Mouse (Mus musculus) kidney, postnatal 10 days (tissue): ENCODE data around the gene Sgcd.
A peak's percentile ranks its signal among the peaks of the same experiment; 100 is the strongest.
"Not testable (repeated sequence)": the region's sequence is repeated elsewhere in the genome, so short reads cannot be mapped to it uniquely, and the experiment has no call there.

Source experiments
- DNase-seq: peaks from one replicate; pipeline ENCODE4 v3.0.0; 2021; ENCODE audit warnings: mixed read lengths

Gene Sgcd

DNA sequence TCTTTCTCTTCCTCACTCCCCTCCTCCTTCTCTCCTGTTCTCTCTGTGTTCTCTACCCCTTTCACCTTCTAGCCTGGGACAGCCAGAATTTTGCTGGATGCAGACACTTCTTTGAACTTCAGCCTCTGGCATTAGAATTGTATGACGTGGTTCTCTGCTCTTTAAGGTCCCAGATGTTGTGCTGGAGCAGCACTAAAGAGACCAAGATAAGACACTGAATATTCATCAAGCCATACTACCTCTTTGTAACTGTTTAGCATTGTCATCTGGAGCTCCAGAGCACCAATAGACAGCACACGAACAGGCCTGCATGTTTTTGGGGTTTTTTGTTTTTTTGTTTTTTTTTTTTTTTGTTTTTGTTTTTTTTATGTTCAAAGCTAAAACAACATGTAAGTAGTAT lies 541.0 kb downstream of the Sgcd start:
- DNase-seq = no peak

DNA sequence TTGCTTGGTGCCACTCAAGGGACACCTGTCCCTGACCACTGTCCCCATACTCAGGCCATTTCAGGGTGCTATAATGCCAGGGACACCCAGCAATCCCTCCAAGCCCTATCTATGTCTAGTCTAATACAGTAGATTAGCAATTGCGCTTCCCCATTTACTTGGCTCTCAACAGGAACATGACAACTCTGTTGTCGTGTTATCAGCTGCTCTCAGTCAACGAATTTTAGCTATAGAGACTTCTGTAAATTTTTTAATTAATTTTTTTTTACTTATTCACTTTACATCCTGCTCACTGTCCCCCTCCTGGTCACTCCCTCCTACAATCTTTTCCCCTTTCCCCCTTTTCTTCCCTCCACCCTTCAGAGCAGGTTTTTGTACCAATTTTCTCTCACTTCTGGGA lies 542.4 kb downstream of the Sgcd start:
- no peak for DNase-seq

DNA sequence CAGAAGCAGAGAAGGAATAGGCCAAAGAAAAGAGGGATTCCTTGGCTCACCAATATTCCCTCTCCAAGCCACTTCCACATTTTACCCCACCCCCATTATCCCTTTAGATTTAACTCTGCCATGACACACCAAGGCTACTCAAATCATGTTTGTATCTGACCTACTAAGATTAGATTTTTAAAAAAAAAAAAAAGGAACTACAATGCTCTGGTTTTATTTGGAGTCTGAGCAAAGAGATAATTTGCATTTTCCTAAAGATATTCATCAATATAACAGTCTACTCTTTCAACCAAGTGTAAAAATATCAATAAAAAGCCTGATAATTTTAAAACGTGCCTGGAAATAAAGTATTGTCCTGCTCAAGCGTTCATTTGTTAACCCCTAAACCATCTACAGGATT lies 543.1 kb downstream of the Sgcd start:
- no peak for DNase-seq

DNA sequence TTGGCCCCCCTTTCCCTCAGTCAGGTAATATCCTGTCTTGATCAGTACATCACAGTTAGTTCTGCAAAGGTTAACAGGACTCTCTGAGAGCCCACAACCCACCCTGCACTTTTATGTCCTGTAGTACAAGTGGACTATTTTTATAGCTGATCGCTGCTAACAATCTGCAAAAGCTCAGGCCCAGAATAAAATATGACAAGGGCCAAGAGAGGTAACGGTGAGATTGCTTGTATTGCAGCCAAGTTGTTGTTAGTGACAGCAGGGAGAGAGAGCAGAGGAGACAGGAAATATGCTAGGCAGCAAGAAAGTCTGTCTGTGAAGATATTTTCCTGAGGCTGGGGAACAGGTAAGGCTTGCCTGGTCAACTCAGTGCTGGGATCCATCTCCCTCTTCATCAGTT lies 546.5 kb downstream of the Sgcd start:
- DNase-seq = no peak

DNA sequence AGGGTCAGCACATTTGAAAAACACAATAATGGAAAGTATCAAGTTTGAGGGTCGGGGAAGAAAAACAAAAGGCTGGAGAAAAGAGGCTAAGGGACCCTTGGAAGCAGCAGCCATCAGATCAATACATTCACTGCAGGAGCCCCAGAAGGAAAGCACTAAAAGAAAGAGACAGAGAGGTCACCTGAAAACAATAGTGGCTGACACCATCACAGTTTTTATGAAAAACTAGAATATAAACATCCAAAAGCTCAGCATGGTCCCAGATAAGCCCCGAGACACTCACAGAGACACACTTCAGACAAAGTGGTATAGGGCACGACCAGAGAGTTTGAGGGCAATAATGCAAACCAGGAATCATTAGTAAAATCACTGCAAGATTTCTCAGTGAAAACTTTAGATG lies 589.2 kb downstream of the Sgcd start:
- no peak for DNase-seq

DNA sequence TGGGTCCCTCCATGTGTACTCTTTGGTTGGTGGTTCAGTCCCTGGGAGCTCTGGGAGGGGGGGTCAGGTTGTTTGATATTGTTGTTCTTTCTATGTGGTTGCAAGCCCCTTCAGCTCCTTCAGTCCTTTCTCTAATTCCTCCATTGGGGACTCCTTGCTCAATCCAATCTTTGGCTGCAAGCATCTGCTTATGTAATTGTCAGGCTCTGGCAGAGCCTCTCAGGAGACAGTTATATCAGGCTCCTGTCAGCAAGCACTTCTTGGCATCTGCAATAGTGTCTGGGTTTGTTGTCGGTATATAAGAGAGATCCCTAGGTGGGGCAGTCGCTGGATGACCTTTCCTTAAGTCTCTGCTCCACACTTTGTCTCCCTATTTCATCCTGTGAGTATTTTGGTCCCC lies 598.0 kb downstream of the Sgcd start:
- DNase-seq = not testable (repeated sequence)

DNA sequence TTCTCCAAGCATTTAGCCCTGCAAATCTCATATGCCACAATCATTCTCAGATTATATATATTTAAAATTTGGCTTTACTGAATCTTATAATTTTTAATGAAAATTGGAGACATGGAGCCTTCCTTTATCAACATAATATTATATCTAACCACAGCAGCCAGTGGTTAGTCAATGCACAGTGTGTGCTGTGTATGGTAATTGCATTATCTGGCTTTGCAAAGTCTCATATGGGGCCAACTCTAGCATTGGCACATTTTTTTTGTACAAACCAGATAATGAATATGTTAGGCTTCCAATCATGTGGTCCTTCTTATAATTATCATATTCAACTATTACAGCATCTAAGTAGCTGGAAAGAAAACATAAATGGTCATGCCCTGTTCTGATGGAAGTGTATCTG lies 599.4 kb downstream of the Sgcd start:
- no peak for DNase-seq

DNA sequence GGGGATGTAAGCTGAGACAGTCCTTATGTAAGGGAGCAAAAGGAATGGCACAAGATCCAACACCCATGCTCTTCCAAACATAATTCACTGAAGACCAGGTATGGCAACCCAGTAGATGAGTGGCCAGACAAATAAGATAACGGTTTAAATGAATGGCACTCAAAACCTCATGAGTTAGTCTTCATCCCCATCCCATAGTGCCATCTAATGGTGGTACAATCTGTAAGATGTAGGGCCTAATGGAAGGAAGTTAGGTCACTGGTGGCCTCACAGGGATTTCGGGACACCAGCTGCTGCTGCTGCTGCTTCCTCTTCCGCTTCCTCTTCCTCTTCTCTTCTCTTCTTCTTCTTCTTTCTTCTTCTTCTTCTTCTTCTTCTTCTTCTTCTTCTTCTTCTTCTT lies 601.0 kb downstream of the Sgcd start:
- no peak for DNase-seq

DNA sequence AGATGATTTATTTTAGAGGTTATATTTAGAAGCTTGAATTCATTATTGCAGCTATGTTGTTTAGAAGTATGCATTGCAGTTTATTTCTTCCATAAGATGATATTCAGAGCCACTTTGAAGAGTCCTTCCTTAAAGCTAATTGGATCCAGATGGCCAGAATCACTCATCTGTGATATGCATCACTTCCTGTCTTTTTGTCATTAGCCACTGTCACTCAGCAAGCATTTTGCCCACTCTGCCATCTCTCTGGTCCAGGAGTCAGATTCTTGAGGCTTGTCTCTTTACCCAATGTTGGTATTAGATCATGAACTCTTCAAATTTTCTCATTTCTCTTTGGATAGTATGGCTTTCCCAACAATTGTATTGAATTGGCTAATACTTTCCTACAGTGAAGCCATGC lies 602.6 kb downstream of the Sgcd start:
- DNase-seq = no peak

DNA sequence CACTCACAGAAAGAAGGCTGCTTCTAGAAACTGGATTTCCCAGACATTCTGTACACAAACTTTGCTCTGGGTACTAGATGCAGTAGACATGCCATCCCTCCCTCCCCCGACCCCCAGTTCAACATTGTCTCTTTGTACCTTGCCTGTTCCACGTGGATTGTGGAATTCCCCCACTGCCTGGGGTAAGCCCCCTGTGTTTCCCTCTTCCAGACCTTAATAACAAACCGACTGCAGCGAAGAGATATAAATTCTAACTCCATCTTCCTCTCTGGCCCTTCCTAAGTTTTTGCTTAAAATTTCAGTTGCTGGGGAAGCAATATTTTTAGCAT lies 609.2 kb downstream of the Sgcd start:
- no peak for DNase-seq

DNA sequence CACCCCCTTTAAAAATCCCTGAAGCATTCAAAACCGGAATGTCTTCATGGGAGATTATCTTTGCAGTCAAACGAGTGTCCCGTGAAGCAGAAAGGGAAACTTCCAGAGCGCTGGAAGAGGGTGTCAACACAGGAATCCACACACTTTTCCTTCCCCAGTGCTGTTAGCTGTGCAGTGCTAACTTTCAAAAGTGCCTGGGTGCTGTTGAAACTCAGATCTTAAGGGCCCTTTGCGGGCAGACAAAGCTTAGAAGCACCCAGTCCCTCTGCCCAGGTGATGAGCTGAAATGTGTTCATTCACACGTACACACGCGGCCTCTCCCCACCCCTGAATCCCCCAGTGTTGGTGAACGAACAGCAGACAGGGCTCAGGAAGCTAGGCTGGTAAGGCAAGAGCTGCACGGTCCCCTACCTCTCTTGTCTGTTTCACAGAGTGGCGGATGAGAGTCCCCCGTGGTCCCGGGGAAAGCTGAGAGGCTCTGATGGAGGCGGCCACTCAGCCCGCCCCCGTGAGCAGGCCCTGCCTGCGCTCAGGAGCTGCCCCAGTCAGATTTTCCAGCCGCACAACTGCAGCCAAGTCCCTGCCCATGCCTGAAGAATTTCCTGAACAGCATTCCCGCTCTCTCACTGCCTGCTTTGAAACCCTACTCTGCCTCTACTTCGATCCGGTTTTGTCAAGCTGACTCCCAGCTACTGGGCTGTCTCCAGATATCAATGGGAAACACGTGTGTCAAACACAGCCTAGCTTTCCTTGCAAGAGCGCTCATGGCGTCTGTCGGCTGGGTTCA lies 609.7 kb downstream of the Sgcd start:
- peak; percentile 63 for DNase-seq

DNA sequence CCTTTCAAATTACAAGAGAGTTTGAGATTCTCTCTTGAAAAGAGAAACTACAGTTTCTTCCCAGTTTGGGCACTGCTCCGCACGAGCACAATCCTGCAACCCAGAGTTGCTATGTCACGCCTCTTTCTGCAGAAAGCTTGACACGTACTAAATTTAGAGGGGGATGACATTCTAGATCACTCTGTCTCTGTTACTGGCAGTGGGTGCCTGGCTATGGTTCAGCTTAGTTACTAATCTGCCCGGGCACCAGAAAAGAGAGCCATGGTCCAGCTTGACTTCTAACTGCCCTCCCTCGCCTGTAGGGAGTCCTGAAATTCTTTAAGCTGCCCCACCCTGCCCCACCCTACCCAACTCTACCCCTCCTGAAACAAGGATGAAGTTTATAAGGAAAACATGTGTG lies 611.3 kb downstream of the Sgcd start:
- no peak for DNase-seq

DNA sequence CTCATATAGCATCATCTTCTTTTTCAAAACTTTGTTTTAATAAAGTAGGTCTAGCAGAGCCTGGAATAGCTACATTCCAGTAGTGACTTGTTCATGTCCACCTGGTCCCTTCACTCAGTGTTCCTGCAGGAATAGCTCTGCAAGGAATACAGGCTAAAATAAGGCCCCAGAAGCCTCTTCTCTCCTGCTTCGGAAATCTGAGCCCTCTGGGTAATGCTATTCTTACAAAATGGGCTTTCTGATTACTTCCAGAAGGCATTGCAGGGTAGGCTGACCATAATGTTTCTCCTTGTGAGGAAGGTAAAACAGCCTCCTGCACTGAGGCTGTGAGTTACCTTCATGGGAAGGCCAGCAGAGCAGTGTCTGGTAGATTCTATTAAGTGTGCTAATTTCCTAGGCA lies 611.9 kb downstream of the Sgcd start:
- DNase-seq = no peak

DNA sequence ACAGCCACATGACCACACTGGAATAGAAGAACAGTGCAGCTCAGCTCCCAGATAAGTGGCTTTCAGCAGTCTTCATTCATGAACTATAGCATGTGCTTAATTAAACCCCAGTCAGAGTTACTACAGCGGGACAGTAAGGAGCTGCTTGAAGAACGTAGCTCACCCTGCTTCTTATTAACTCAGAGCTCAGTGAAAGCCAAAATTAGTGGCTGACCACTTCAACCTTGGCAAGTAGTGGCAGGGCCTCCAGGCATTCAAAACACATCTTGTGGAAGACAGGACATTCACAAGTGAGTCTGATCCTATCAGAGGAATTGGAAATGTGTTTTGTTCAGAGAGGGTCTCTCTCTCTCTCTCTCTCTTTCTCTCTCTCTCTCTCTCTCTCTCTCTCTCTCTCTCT lies 617.2 kb downstream of the Sgcd start:
- no peak for DNase-seq

DNA sequence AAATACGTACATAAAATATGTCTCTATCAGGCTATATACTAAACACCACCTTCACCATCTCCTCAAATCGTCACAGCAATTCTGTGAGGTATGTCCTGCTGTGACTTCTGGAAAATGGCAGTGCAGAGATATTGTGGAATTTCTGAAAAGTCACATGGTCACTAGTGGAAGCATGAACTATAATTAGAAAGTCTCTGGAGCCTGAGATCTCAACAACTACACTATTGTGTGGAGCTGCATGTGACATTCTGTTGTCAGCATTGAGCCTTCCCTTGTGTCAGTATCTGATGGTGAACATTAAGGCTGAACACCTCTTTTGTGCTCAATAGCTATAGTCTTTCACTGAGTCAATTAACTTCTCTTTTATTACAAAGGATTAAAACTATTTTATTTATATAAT lies 637.2 kb downstream of the Sgcd start:
- DNase-seq = no peak

DNA sequence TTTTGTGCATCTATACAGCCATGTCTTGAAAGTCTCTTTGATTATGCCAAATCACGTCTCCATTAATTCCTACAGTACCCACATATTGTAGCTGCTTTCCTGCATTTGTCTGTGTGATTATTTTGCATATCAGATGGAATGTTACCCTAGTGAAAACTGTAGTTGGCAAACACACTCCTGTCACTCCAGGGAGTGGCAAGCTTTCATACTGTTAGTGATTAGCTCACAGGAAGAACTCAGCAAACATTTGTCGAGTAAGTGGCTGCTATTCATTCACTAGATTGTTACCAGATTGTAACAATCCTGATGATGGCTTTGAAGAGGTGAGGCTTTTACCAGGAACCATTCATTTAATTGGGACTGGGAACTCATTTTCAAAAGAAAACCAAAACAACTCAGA lies 645.3 kb downstream of the Sgcd start:
- no peak for DNase-seq

DNA sequence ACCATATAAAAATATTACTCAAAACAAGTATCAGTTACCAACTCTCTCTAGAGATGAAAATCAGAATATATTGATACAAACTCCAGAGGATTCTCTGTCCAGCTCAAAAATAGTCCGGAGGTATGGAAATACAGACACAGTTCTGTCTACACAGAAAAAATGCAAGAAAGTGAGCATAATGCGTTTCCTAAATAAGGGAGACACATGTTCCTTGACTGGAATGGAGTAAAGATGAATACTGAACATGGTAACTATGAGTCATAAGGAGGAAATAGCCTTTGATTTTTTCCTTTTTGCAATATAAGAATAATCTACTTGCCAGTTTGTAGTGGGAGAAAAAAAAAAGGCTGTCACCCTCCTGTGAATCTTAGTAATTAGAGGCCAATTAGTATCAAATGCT lies 655.1 kb downstream of the Sgcd start:
- DNase-seq = no peak

DNA sequence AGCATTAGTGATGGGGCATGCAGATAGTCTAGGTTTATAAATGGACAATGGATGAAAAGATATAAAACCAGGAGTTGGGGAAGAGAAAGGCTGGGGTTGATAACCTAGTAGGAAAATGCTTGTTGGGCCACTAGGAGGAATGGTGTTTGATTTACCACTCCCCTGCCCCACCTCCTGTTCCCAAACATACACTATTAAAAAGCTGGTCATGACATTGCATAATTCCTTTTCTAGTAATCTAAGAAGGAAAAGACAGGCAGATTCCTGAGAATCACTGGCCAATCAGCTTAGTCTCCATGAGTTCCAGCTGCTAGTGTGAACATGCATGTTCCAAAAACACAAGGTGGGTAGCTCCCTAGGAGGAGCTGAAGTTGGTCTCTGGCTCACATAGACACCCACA lies 683.2 kb downstream of the Sgcd start:
- DNase-seq = no peak

DNA sequence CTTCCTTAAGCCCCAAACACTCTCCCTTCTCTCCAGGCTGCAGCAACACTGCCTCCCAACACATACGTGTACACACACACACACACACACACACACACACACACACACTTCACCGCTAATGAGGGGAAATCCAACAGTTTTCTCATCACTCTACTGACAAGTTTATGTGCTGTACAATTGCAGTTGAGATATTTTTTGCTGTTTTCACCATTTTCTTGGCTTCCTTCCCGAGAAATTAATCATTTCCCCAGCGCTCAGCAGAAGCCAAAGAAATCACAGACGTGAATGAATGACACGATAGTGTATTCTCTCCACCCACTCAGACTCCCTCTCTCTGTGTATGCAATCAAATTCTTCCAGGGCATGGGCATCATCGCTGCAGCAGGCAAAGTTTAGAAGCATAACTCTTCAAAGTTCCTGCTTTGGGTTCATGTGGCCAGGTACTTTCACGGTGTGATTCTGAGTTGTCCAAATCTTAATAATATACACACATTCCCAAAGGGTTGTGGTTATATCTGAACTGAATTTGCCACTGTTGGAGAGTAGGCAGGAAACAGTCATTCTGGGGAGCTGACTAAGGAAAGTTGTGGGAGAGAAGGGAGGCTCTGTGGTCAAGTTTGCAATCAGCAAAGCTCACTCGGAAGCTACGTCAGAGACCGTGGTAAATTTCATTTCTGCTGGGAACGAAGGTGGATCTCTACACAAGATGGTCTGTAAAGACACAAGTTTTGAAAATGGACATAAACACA lies 683.9 kb downstream of the Sgcd start:
- peak; percentile 37 for DNase-seq

DNA sequence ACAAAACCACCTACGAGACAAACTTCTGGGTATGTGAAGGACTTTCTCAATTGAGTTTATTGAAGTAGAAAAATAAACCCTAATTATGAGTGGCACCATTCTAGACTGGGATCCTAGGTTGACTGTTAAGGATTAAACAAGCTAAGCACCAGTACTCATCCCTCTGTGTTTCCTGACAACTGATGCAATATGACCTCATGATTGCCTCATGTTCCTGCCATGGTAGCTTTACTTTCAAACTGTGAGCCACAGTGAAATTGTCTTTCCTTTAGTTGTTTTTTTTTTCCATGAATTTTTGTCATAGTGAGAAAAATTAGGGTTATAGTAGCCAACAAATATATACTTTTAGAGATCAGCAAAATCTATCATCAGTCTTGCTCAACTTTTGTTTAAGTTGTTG lies 689.0 kb downstream of the Sgcd start:
- DNase-seq = no peak

DNA sequence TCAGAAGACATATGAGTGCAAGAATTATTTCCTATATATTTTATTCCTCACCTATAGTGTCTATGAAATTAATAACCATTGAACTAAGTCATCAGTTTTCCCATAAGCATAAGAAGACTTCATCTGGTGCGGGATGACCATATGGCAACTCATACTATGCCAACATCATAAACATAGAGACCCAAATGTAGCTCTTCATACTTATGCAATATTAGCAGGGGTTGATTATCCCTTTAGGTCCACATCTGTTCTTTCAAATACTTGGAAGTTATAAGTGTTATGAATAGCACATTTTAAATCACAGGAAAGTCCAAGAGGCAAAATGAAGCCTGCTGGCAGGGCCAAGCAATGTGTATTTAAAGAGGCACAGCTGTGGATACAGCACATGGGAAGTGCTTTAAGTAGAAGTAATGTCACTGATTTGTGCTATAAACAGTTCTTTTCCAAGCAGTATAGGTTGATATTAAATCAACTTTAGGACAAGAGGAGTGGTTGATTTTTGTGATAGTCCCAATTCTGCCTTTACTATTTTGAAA lies 690.9 kb downstream of the Sgcd start:
- no peak for DNase-seq

DNA sequence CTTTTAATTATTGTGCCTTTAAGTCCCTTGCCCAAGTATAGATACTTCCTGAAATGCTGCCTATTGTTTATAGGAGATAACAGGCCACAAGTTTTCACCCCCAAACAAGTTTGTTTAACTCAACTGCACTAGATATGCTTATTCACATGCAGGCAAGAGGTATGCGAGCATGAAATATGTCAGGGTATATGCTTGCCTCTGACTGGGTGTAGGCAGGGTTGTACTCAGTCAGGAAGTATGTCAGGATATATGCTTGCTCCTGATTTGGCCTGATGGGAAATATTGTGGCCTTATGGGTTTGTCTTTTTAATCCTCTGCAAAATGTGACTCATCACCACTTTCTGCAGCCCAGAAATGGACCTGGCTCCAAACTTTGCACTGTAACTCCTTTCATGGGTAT lies 694.0 kb downstream of the Sgcd start:
- DNase-seq = no peak

DNA sequence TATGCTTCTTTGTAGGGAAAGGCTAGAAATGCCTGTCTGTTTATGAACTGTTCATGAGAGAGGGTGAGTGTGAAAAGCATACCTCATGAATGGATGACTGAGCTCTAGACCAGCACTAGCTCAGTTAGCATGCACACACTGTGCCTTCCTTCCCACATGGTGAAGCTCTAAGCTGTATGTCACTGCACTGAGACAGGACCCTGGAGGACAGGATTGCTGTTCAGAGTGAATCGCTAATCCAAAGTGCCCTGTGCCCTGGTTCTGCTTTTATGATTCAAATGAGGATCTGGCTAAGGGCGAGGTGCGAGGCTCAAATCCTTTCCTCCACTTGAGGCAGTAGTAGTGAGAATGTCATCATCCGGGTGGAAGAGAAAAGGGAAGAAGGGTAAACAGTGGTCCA lies 712.2 kb downstream of the Sgcd start:
- no peak for DNase-seq

DNA sequence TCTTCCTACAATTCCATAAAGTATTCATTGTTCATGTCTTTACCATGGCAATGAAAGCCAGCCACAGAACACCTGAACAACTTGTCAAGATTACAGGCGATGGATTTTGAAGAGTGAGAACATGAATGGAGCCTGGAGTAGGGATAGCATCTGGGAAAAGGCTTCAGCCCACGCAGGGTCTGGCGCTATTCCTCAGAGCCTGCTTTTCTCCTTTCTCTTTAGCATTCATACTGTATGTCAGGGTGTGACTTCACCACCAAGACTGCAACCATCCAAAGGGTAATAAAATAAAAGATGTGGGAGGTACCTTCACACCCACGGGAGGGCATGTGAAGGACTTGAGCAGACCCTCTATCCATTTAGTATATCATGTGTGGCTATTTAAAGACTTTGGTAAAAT lies 720.2 kb downstream of the Sgcd start:
- DNase-seq = no peak
